Mouse (Mus musculus) embryonic facial prominence, embryonic 15.5 days (tissue): ENCODE data around the gene Amigo2. TPM values are rescaled to one million over a fixed set of nuclear protein-coding genes. Genes with fewer than 3 reads are reported as not detected.
"Not testable (repeated sequence)": the region's sequence is repeated elsewhere in the genome, so short reads cannot be mapped to it uniquely, and the experiment has no call there.

Experiments used
- ATAC-seq: fragments of 200-750 bp; cut with Nextera tagmentation; 2 replicates; pipeline ENCODE4 v1.8.0; 2017; ENCODE audit warnings: low read depth, moderate TSS enrichment; ENCODE audit not compliant: insufficient number of reproducible peaks, low FRiP score, low TSS enrichment
- H3K27ac ChIP-seq: fragments of 300-500 bp; sonication (generic); replicated peaks from 2 replicates; pipeline ENCODE4 v1.5.1; 2015; ENCODE audit warnings: mild to moderate bottlenecking, inconsistent platforms
- H3K27me3 ChIP-seq: fragments of 300-500 bp; sonication (generic); 2 replicates; pipeline ENCODE4 v1.6.1; 2015; ENCODE audit warnings: inconsistent platforms
- H3K36me3 ChIP-seq: fragments of 300-500 bp; sonication (generic); 2 replicates; pipeline ENCODE4 v1.6.1; 2015; ENCODE audit warnings: mild to moderate bottlenecking, inconsistent platforms
- H3K4me1 ChIP-seq: fragments of 300-500 bp; sonication (generic); 2 replicates; pipeline ENCODE4 v1.6.1; 2015; ENCODE audit warnings: inconsistent platforms
- H3K4me2 ChIP-seq: fragments of 300-500 bp; sonication (generic); replicated peaks from 2 replicates; pipeline ENCODE4 v1.6.1; 2015; ENCODE audit warnings: mild to moderate bottlenecking, inconsistent platforms
- H3K4me3 ChIP-seq: fragments of 300-500 bp; sonication (generic); replicated peaks from 2 replicates; pipeline ENCODE4 v1.5.1; 2015; ENCODE audit warnings: mild to moderate bottlenecking, inconsistent platforms
- H3K9ac ChIP-seq: fragments of 300-500 bp; sonication (generic); 2 replicates; pipeline ENCODE4 v1.6.1; 2015; ENCODE audit warnings: inconsistent platforms
- H3K9me3 ChIP-seq: fragments of 300-500 bp; sonication (generic); replicated peaks from 2 replicates; pipeline ENCODE4 v1.6.1; 2016; ENCODE audit warnings: inconsistent platforms
- WGBS: fragments of 180-500 bp; shearing (Covaris S2); methylation state at CpG from one replicate; pipeline ENCODE4 v1.1.7; 2015; 5-methylcytosine and 5-hydroxymethylcytosine counted together
- polyA plus RNA-seq: library from polyadenylated mRNA; unstranded; fragments of >200 nt; fragmentation: Nextera tagmentation; extraction: Ambion mirVana; gene quantifications from 2 replicates; pipeline ENCODE4 v1.2.1, GENCODE M21; 2015

The Amigo2 gene
- polyA plus RNA-seq, 1 experiment from 2014 or later, result 4.7 TPM

DNA sequence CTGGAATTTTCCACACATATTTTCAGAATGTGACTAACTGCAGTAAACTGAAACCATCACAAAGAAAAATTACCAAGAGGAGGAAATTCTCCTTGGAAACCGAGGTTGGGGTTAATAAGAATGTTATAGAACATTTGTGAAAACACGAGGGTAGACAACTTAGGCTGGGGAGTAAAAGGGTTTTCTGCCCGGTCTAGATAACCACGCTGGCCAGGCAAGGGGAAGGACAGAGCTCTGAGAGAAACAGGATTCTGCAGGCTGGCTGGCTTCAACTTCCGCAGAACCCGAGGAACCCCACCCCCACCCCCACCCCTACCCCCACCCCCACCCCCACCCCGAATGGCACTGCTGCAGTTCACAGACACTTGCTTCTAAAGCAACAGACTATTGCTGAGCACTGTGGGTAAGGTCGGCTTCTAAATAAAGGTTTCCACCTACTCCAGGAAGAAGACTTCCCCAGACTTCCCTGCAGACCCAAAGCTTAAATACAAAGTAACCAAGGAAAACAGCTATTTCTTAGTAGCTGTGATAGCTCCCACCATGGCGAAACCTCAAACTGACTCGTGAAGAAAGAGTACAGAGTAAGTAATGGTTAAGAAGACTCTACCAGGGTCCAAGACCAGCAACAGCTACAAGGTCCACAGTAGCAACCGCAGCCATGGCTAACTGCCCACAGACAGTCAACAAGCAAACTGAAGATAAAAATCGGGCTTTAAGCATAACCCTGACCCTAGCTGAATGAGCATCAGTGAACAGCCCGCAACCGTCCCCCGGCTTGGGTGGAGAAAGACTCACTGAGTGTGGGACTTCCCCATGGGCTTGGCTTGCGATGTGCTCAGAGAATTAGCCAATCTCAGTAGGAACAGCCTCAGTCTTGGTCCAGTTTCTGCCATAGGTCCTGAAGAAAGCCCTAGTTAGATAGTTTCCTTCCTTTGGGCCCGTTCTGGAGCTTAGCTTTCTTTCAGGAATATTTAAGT, 34.3 kb downstream of the Amigo2 start:
- no peak overlapping the region for H3K27ac ChIP-seq
- H3K36me3 ChIP-seq, result no peaks in the 10 kb centered on the region
- no peaks in the 10 kb centered on the region for H3K4me1 ChIP-seq
- H3K4me3 ChIP-seq, result no peak overlapping the region
- 78% methylated on average over 17 of the region's 17 CpGs for WGBS
- no peaks in the 10 kb centered on the region for H3K27me3 ChIP-seq
- no peaks in the 10 kb centered on the region for H3K9me3 ChIP-seq
- H3K4me2 ChIP-seq, result no peak overlapping the region
- H3K9ac ChIP-seq, result no peak overlapping the region
- ATAC-seq, result no peak

DNA sequence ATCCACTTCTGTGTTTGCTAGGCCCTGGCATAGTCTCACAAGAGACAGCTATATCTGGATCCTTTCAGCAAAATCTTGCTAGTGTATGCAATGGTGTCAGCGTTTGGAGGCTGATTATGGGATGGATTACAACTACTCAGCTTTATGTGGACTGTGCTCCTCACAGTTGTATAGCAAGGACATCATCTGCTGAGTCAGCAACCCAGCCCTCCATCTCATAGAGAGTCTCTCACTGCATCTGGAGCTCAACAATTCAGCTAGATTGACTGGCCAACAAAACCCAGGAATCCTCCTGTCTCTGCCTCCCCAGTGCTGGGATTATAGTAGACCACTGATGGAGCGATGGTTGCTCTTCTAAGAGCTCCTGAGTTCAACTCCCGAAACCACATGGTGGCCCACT, 37.3 kb downstream of the Amigo2 start:
- 89% methylated on average over 3 of the region's 3 CpGs for WGBS
- not testable (repeated sequence) for H3K27ac ChIP-seq, ATAC-seq, H3K27me3 ChIP-seq, H3K4me3 ChIP-seq, H3K4me1 ChIP-seq, H3K4me2 ChIP-seq, H3K36me3 ChIP-seq, H3K9ac ChIP-seq, H3K9me3 ChIP-seq

DNA sequence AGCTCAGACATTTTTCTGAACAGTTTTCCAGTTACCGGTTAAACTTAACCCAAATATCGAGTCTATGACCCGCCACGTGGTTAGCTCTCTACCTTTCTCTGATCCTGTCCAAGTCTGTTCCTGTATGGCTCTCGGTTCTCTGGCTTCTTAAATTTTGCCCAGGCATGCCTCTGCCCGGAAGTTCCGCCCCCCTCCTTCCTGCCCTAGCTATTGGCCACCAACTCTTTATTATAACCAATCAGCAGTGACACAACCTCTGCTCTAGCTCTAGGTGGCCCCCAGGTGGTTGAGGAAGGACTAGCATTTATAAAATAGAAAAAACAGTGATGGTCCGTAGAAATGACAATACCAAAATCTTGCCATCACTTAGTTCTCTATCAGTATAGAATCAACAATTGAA, 40.6 kb downstream of the Amigo2 start:
- WGBS, result 89% methylated on average over 8 of the region's 8 CpGs
- Histone ChIP-seq H3K27ac (no peak overlapping the region), H3K4me2 (no peak overlapping the region), H3K4me1 (no peaks in the 10 kb centered on the region), H3K27me3 (no peaks in the 10 kb centered on the region), H3K4me3 (no peak overlapping the region), H3K9ac (no peak overlapping the region), H3K36me3 (no peaks in the 10 kb centered on the region), H3K9me3 (no peaks in the 10 kb centered on the region)
- no peak for ATAC-seq

DNA sequence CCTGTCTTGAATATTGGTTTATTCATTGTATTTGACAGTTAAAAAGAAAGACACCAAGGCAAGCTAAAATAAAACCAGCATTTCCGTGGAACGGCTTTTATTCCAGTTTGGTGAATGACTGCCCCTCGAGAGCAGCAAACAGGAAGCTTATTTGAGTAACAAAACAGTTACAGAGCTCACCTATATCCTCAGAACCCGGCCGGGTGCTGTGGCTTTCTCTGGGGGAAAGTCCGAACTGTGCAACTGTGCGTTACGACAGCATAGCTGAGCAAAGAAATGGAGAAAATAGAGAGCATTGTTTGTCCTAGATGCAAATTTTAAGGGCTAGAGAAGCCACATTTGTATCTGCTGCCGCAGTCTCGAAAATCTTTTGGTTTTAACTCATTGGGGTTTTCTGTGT, 41.3 kb downstream of the Amigo2 start:
- H3K27ac ChIP-seq, result no peak overlapping the region
- no peak overlapping the region for H3K4me2 ChIP-seq
- ATAC-seq, result no peak
- H3K4me3 ChIP-seq, result no peak overlapping the region
- no peaks in the 10 kb centered on the region for H3K27me3 ChIP-seq
- H3K9me3 ChIP-seq, result no peaks in the 10 kb centered on the region
- WGBS, result 76% methylated on average over 10 of the region's 10 CpGs
- H3K9ac ChIP-seq, result no peak overlapping the region
- H3K36me3 ChIP-seq, result no peaks in the 10 kb centered on the region
- H3K4me1 ChIP-seq, result no peaks in the 10 kb centered on the region

DNA sequence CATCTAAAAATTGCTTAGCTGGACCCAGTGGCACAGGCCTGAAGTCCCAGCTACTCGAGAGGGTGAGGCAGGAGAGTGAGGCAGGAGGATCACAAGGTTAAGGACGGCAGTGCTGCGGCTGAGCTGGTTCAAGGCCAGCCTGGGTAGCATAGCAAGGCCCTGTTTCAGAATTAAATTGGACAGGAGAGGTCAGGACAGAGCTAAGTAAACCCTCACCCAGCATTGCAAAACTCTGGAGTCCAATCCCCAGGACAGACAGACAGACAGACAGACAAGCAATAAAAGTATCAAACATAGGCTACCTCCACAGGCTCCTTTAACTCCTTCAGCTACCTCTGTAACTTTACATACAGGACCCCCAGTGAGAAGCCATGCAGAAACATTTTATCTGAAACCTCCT, 42.2 kb downstream of the Amigo2 start:
- no peak for ATAC-seq

DNA sequence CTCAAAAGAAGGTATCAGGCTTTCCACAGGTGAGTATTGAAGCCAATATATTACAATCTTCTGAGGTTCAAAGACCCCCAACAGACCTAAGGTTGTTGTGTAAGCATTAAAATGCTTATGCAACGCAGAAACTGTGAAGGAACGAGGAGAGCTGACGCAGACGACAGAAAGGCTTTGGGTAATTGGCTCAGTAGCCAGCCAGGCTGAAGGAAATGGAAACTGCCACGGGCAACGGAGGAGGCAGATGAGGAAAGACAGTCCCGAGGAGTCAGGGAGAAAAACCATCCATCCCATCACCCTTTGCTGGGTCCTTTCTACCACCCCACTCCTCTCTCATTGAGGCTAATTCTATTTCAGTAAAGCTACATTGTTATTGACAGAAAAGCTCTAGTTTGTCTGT, 50.4 kb downstream of the Amigo2 start:
- no peak for ATAC-seq

More for the DNA sequence above, 42.2 kb downstream of the Amigo2 start:
- 77% methylated on average over 3 of the region's 3 CpGs for WGBS
- Histone ChIP-seq H3K9ac (no peak overlapping the region), H3K36me3 (no peaks in the 10 kb centered on the region), H3K27ac (no peak overlapping the region), H3K27me3 (no peaks in the 10 kb centered on the region), H3K9me3 (no peaks in the 10 kb centered on the region), H3K4me2 (no peak overlapping the region), H3K4me3 (no peak overlapping the region), H3K4me1 (no peaks in the 10 kb centered on the region)

DNA sequence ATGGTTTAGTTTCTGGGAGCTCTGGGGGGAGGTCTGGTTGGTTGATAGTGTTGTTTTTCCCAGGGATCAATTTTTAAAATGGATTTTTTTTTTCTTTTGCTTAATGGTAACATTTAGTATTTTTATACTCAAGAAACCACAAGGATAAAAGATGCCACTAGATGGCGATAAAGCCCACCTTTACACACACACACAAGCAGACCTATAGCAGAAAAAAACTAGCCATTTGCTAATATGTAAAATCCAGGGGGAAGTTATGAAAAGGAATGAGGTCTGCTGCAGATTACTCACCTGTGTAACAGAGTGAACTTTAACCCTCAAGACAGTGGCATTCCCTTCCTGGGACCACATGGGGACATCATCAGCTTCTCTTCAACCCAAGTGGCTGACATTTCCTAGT, 51.5 kb downstream of the Amigo2 start:
- no peak for ATAC-seq
- no peaks in the 10 kb centered on the region for H3K36me3 ChIP-seq
- no peaks in the 10 kb centered on the region for H3K4me1 ChIP-seq
- no peak overlapping the region for H3K4me2 ChIP-seq
- H3K4me3 ChIP-seq, result no peak overlapping the region
- H3K27me3 ChIP-seq, result no peaks in the 10 kb centered on the region
- H3K27ac ChIP-seq, result no peak overlapping the region
- 0% methylated on average over 1 of the region's 1 CpGs for WGBS
- no peaks in the 10 kb centered on the region for H3K9me3 ChIP-seq
- no peak overlapping the region for H3K9ac ChIP-seq

More for the DNA sequence above, 50.4 kb downstream of the Amigo2 start:
- Histone ChIP-seq H3K27me3 (no peaks in the 10 kb centered on the region), H3K4me3 (no peak overlapping the region), H3K4me2 (no peak overlapping the region), H3K4me1 (no peaks in the 10 kb centered on the region), H3K9ac (no peak overlapping the region), H3K36me3 (no peaks in the 10 kb centered on the region), H3K27ac (no peak overlapping the region), H3K9me3 (no peaks in the 10 kb centered on the region)
- WGBS, result 64% methylated on average over 7 of the region's 7 CpGs

Other genes with a start within 250 kb of the Amigo2 start
- 54.7 and 56.1 TPM in 2 replicates for gene Slc38a4, start 191.3 kb downstream of the Amigo2 start, polyA plus RNA-seq
- 2.2 and 3.8 TPM in 2 replicates for gene Pced1b, start 180 bp downstream of the Amigo2 start, polyA plus RNA-seq